Mouse (Mus musculus) ES-E14 (cell line): ENCODE measurements around the gene Tle4.

ENCODE experiments used
- ZC3H11A ChIP-seq: IDR thresholded peaks from 2 replicates; pipeline ENCODE4 v1.6.1; 2012; ENCODE audit warnings: low read depth, mild to moderate bottlenecking, inconsistent platforms, low read length, borderline replicate concordance
- ZNF384 ChIP-seq: IDR thresholded peaks from 2 replicates; pipeline ENCODE4 v1.6.1; 2012; ENCODE audit warnings: low read depth, low read length, inconsistent platforms

DNA sequence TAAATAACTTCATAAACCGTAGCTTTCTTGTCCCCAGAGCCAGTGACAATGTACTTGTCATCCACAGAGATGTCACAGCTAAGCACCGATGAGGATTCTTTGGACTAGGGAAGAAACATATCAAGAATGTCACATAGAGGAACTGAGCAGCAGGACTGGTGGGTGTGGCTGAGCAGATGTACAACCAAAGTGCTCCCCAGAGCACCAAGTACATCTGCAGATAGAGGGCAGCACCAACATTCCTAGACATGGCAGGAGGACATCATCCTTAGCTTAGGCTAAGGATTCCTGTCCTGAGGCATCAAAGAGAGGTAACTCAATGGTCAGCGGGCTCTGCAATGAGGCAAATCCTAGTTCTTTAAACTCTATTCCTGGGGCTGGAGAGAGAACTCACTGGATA, 148.1 kb downstream of the Tle4 start:
- TF ChIP-seq ZC3H11A (no peak), ZNF384 (no peak)
